Mouse (Mus musculus) frontal cortex, postnatal 14 days (tissue): Measurements from ENCODE around the gene Tomm20.
"Not testable (repeated sequence)": the region's sequence is repeated elsewhere in the genome, so short reads cannot be mapped to it uniquely, and the experiment has no call there.

Experiments used
- DNase-seq, 2 experiments: peaks; one replicate each; pipeline ENCODE4 v3.0.0; 2022; ENCODE audit warnings: low spot score in 2 of 2

Tomm20 gene

GRCm38 (mm10) chr8:126884202-126884926 is 61.3 kb downstream of the Tomm20 start:
- DNase-seq = no peak

DNA sequence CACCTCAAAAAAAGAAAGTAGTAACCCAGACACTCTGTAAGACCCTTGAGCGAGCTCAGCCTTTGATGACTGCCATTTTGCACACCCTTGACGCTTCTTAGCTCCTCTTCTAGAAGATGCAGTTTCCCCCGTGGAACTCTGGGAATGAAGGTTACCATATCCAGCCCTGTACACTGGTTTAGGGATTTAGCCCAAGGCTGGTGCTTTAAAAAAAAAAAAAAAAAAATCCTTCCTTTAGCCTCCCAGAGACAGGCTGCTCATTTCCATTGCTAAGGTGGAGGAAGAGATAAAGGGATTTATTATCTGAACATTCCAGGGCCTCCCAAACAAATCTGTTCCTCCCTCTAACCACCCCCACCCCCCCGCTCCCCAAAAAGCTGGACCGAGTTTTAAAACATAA is 61.9 kb downstream of the Tomm20 start:
- no peak for DNase-seq

- DNase-seq = not testable (repeated sequence)
Measured at GRCm38 (mm10) chr8:126882586-126882985, 63.1 kb downstream of the Tomm20 start.

DNA sequence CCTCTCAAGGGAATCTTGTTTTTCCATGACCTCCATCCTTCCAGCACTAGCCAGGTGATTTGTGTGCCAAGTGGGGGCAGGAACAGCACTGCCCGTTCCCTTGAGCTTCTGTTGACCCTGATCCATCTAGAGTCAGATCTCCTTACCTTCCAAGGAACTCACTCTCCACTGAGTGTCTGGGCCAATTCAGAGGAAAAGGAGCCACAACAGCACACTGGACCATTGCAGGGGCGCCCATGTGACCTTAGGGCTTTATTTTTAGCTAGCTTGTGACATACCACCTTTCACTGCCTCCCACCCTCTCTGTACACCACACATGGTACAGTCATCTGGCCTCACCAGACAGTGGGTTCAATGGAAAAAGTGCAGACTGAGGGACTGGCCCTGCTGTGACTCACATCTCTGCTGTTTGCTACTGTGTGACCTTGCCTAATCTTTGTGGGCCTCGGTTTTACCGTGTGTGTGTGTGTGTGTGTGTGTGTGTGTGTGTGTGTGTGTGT is 64.0 kb downstream of the Tomm20 start:
- no peak for DNase-seq
